Mouse (Mus musculus) liver (tissue): ENCODE data around the gene Spen.
"Not testable (repeated sequence)": the region's sequence is repeated elsewhere in the genome, so short reads cannot be mapped to it uniquely, and the experiment has no call there.

ENCODE experiments used
- DNase-seq: peaks from one replicate; pipeline ENCODE4 v3.0.0-alpha.2; 2020; ENCODE audit warnings: mixed read lengths

The Spen gene

DNA sequence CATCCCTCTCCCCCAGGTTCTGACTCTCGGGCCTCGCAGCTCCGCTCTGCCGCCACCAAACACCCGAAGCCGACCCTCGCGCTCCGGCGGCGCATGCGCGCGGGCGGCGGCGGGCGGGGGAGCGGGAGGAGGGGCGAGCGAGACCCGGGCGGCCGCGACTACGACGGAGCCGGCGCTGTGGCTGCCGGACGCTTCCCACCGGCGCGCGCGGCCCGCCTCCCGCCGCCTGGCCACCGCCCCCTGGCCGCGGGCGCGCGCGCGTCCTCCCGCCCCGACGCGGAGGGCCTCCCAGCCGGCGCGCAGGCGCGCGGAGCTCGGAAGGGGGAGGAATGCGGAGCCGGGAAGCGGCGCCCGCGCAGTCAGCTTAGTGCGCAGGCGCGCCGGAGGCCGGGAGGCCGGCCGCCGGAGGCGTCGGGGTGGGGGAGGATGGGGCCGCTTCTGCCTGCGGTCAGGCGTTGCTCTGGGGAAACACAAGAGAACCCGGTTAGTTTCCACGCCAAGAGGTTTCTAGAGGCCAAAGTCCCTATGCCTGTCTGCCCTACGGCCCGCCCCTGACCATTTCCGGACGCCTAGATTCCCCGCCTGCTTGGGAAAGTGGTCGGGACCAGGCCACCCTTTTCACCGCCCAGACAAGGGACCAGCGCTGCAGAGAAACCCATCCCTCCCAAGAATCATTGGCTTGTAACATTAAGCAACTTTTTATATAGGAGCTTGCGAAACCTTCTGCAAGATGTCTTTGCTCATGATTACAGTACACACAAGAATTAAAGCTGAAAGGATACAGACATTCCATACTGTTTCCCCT, at the start of gene Spen:
TSS of gene Spen (minus strand) at position 190 of the 805 bp plus-strand sequence.
- DNase-seq: peak; percentile 95

- DNase-seq: no peak
Measured at GRCm38 (mm10) chr4:141583919-141584318, 45.5 kb upstream of the Spen start.

- DNase-seq: no peak
Measured at GRCm38 (mm10) chr4:141581051-141581450, 42.7 kb upstream of the Spen start.

GRCm38 (mm10) chr4:141578833-141579232, 40.4 kb upstream of the Spen start:
- DNase-seq: peak; percentile 29

DNA sequence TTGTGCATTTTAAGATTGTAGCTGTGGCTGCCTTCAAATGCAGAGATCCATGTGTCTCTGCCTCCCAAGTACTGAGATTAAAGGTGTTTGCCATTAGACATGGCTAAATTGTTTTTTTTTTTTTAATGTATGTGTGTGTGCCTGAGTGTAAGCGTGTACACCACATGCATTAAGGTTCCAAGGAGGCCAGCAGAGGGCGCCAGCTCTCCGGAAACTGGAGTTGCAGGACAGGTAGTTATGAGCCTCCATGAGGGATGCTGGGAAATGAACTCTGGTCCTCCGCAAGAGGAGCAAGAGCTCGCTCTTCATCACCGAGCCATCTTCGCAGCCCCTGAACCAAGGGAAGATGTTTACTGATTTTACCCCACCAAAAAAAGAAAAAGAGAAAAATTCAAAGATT, 38.5 kb upstream of the Spen start:
- peak; percentile 49 for DNase-seq

- no peak for DNase-seq
Measured at GRCm38 (mm10) chr4:141576404-141576803, 38.0 kb upstream of the Spen start.

- peak; percentile 84 for DNase-seq
Measured at GRCm38 (mm10) chr4:141574789-141575702, 36.6 kb upstream of the Spen start.

- no peak for DNase-seq
Measured at GRCm38 (mm10) chr4:141573359-141573966, 35.1 kb upstream of the Spen start.

GRCm38 (mm10) chr4:141572668-141573358, 34.4 kb upstream of the Spen start:
- no peak for DNase-seq

DNA sequence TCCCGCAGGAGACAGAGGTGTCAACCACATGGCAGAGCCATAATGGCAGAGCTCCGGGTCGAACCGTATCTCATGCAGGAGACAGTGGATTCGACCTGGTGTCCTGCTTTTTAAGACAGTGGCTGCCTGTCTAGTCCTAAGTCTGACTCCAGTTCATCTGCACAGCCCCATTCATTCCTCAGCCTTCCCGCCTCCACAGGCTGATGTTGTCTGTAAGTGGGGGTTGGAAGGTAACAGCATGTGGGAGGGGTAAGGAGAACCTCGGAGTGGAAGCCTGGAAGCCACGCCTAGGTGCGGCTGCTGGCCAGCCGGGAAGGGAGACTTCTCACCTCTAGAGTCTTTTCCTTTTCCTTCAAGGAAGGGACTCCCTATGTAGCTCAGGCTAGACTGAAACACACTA, 33.5 kb upstream of the Spen start:
- DNase-seq: no peak

DNA sequence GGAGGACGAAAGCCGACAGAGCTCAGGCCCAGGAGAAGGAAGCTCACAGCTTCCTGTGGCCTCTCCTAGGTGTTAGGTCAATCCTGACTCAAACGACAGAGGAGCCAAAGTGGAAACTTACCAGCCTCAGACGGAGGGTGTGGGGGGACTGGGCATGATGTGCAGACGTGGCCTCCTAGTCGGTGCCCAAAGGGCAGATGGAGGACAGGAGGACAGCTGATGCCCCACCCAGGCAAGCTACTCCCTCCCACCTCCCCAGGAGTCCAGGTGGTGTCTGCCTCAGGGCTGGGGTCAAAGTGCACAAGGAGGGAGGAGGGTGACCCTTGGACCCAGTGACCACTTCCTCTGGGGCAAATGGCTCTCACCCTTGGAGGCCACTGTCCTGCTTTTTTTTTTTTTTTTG, 32.9 kb upstream of the Spen start:
- DNase-seq: no peak

- no peak for DNase-seq
Measured at GRCm38 (mm10) chr4:141570821-141571220, 32.4 kb upstream of the Spen start.

DNA sequence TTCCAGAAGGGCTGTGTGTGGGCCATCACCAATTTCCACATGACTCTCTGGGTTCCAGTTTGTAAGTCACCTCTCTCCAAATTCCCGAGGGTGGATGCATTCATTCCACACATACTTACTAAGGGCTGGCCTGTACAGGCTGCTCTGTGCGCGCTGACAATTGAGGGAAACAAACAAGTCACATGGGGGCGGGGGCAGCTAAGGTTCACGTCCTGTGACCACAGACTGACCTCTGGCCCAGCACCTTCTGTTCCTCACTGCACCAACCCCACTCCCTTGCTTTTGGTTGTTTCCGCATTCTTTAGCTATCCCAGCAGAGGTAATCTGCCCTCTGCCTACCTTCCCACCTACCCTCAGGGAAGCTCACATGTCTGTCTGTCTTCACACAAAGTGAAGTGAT, 31.6 kb upstream of the Spen start:
- DNase-seq: no peak

- DNase-seq: no peak
Measured at GRCm38 (mm10) chr4:141568966-141569365, 30.6 kb upstream of the Spen start.

DNA sequence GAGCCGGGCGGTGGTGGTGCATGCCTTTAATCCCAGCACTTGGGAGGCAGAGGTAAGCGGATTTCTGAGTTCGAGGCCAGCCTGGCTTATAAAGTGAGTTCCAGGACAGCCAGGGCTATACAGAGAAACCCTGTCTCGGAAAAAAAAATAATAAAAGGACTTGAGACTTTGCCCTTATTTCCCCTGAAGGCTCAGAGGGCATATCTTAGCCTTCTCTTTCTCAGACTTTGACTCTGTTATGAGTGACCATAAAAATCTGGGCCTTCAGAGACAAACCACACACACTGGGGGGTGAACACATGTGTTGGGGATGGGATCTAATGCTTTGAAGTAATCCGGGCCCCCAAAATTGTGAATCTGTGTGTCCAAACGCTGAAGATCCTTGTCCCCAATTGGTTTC, 28.8 kb upstream of the Spen start:
- DNase-seq: not testable (repeated sequence)

GRCm38 (mm10) chr4:141566187-141566586, 27.8 kb upstream of the Spen start:
- no peak for DNase-seq

DNA sequence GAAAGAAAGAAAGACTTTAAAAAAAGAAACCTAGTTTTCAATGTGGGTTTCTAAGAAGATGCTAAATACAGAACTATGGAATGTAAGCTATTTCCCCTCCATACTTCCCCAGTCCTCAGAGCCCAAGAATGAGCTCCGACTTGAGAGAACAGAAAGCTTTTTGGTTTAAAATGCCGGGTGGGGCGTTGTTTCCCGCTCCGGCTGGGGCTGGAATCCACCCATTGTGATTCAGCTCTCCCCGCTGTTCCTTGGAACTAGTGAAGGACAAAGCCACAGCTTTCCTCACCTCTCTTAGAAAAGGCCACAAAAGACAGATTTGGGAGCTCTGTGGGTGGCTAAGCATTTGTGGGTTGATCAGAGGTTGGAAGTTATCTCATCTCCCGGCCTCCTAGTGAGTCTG, 26.9 kb upstream of the Spen start:
- DNase-seq: no peak

GRCm38 (mm10) chr4:141564660-141565059, 26.3 kb upstream of the Spen start:
- DNase-seq: no peak

DNA sequence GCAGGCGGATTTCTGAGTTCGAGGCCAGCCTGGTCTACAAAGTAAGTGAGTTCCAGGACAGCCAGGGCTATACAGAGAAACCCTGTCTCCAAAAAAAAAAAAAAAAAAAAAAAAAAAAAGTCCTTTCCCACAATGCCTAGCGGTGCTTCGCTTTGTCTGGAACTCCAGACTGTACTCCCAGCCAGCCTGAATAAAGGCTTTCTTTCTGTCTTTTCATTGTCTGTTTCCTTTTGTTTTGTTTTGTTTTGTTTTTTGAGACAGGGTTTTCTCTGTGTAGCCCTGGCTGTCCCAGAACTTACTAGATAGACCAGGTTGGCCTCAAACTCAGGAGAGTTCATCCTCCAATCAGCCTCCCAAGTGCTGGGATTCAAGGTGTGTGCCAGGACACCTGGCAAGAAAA, 25.8 kb upstream of the Spen start:
- DNase-seq: no peak

- no peak for DNase-seq
Measured at GRCm38 (mm10) chr4:141562281-141562680, 23.9 kb upstream of the Spen start.

DNA sequence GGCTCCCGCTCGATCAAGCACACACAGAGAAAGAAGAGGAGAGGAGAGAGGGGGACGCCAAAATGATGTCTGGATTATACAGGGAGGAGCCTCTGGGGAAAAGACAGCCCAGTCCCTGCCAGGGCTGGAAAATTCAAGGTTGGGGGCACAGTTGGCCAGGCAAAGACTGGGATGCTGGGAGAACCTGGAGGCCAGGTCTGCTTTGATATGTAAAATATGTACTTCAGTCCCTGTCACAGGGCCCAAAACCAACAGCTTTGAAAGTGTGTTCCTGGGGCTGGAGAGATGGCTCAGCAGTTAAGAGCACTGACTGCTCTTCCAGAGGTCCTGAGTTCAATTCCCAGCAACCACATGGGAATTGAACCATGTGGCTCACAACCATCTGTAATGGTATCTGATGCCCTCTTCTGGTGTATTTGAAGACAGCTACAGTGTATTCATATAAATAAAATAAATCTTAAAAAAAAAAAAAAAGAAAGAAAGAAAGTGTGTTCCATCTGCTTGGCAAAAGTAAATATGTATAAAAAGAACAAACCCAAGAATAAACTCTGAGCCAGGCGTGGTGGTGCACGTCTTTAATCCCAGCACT, 23.0 kb upstream of the Spen start:
- not testable (repeated sequence) for DNase-seq

DNA sequence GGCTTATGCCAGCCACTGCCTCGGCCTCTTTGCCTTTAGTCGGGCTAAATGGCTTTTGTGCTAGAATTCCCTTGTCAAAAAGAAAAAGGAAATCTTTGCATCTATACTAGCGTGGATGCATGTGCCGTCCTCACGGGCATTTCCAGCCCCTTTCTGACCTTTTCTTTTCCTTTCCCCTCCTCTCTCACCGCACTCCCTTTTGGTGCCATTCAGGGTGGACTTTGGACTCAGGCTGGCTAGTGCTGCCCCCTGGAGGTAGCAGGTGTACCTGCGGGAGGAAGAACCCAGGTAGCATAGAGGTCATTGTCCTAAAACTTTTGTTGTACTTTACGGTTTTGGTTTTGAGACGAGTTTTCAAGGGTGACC, 21.5 kb upstream of the Spen start:
- DNase-seq: peak; percentile 87
